Mouse (Mus musculus) C2C12 (cell line): ENCODE measurements around the gene Pja2.

ENCODE experiments used
- CEBPB ChIP-seq: IDR thresholded peaks from one replicate; pipeline ENCODE4 v1.6.1; 2011; ENCODE audit warnings: low read depth, mild to moderate bottlenecking, control low read depth, moderate library complexity
- CTCF ChIP-seq: IDR thresholded peaks from one replicate; pipeline ENCODE4 v1.5.1; 2011; ENCODE audit not compliant: control insufficient read depth, insufficient read depth, insufficient read length
- FOSL1 ChIP-seq: IDR thresholded peaks from one replicate; pipeline ENCODE4 v1.8.0; 2011; ENCODE audit warnings: mild to moderate bottlenecking, low read length; ENCODE audit not compliant: poor library complexity, insufficient read depth, severe bottlenecking
- MAX ChIP-seq: IDR thresholded peaks from one replicate; pipeline ENCODE4 v1.6.1; 2011; ENCODE audit warnings: mild to moderate bottlenecking, control low read depth
- MYOD1 ChIP-seq: IDR thresholded peaks from one replicate; pipeline ENCODE4 v1.6.1; 2011; ENCODE audit warnings: low read depth; ENCODE audit not compliant: control insufficient read depth, insufficient read length
- MYOG ChIP-seq: IDR thresholded peaks from one replicate; pipeline ENCODE4 v1.6.1; 2011; ENCODE audit not compliant: control insufficient read depth, insufficient read length; ENCODE audit errors: extremely low read depth
- USF1 ChIP-seq: IDR thresholded peaks from one replicate; pipeline ENCODE4 v1.6.1; 2011; ENCODE audit warnings: low read depth, mild to moderate bottlenecking, control low read depth, moderate library complexity

- no peak for TF ChIP-seq CTCF
- TF ChIP-seq USF1, result no peak
- TF ChIP-seq FOSL1, result no peak
- TF ChIP-seq MYOG, result no peak
- no peak for TF ChIP-seq MYOD1
- no peak for TF ChIP-seq CEBPB
- TF ChIP-seq MAX, result no peak
These were observed 88.8 kb downstream of the Pja2 start for GRCm38 (mm10) chr17:64242898-64243297.
